Mouse (Mus musculus): ENCODE measurements around the gene Olfr559. TPM values are rescaled to one million over a fixed set of nuclear protein-coding genes. Genes with fewer than 3 reads are reported as not detected.

Gene Olfr559
- polyA plus RNA-seq, 2 experiments = not detected

- Histone ChIP-seq H3K4me1 (replicated peaks; ENCODE audit: control insufficient read depth in 2 of 2, insufficient read depth in 2 of 2, low read length in 1 of 2) (no peaks in the 10 kb centered on the region), H3K4me2 (ENCODE audit: low read depth) (no peak overlapping the region), H3K27ac (no peak overlapping the region), H3K36me3 (replicated peaks; ENCODE audit: control insufficient read depth, insufficient read depth, low read depth) (no peaks in the 10 kb centered on the region), H3K9ac (replicated peaks) (no peak overlapping the region), H3K27me3 (ENCODE audit: control insufficient read depth, insufficient read depth, low read length) (no peaks in the 10 kb centered on the region), H3K4me3 (ENCODE audit: insufficient read depth in 1 of 2, low read depth in 2 of 2, low read length in 2 of 2) (no peak overlapping the region), H3K9me3 (ENCODE audit: control insufficient read depth, low read length) (no peaks in the 10 kb centered on the region)
- ATAC-seq (ENCODE audit: insufficient read depth) = no peak
- DNase-seq (ENCODE audit: low read depth in 3 of 3, low spot score in 3 of 3) = no peak
- TF ChIP-seq CTCF (IDR thresholded peaks at IDR 0.05; ENCODE audit: low read depth) = no peak
- TF ChIP-seq EP300 (IDR thresholded peaks at IDR 0.05; ENCODE audit: low read depth) = no peak
- WGBS (ENCODE audit: insufficient replicate concordance) = 50% methylated on average over 1 of the region's 1 CpGs
Measured at GRCm38 (mm10) chr7:102733793-102734192, 6.5 kb upstream of the Olfr559 start.

GRCm38 (mm10) chr7:102718970-102719369 lies 8.3 kb downstream of the Olfr559 start, which contains the start of gene Olfr33:
TSS of gene Olfr33 (minus strand) at chr7:102719070.
- Histone ChIP-seq H3K27me3 (ENCODE audit: control insufficient read depth, insufficient read depth, low read length) (no peaks in the 10 kb centered on the region), H3K36me3 (replicated peaks; ENCODE audit: control insufficient read depth, insufficient read depth, low read depth) (no peaks in the 10 kb centered on the region), H3K4me2 (ENCODE audit: low read depth) (no peak within 1 kb of the TSS), H3K4me3 (ENCODE audit: insufficient read depth in 1 of 2, low read depth in 2 of 2, low read length in 2 of 2) (no peak within 1 kb of the TSS), H3K9me3 (ENCODE audit: control insufficient read depth, low read length) (no peaks in the 10 kb centered on the region), H3K9ac (replicated peaks) (no peak within 1 kb of the TSS), H3K4me1 (replicated peaks; ENCODE audit: control insufficient read depth in 2 of 2, insufficient read depth in 2 of 2, low read length in 1 of 2) (no peaks in the 10 kb centered on the region), H3K27ac (no peak within 1 kb of the TSS)
- 21% methylated on average over 1 of the region's 1 CpGs for WGBS (ENCODE audit: insufficient replicate concordance)
- no peak for DNase-seq (ENCODE audit: low read depth in 3 of 3, low spot score in 3 of 3)
- TF ChIP-seq EP300 (IDR thresholded peaks at IDR 0.05; ENCODE audit: low read depth) = no peak
- no peak for TF ChIP-seq CTCF (IDR thresholded peaks at IDR 0.05; ENCODE audit: low read depth)
- ATAC-seq (ENCODE audit: insufficient read depth) = no peak

- DNase-seq (ENCODE audit: low read depth in 3 of 3, low spot score in 3 of 3) = no peak
- no peak within 1 kb of the TSS for H3K27ac ChIP-seq
- H3K9me3 ChIP-seq (ENCODE audit: control insufficient read depth, low read length) = no peaks in the 10 kb centered on the region
- no peaks in the 10 kb centered on the region for H3K27me3 ChIP-seq (ENCODE audit: control insufficient read depth, insufficient read depth, low read length)
- no peak within 1 kb of the TSS for H3K9ac ChIP-seq (replicated peaks)
- no peak within 1 kb of the TSS for H3K4me2 ChIP-seq (ENCODE audit: low read depth)
- no peak within 1 kb of the TSS for H3K4me3 ChIP-seq (ENCODE audit: insufficient read depth in 1 of 2, low read depth in 2 of 2, low read length in 2 of 2)
- TF ChIP-seq EP300 (IDR thresholded peaks at IDR 0.05; ENCODE audit: low read depth) (no peak), CTCF (IDR thresholded peaks at IDR 0.05; ENCODE audit: low read depth) (no peak)
- no peaks in the 10 kb centered on the region for H3K36me3 ChIP-seq (replicated peaks; ENCODE audit: control insufficient read depth, insufficient read depth, low read depth)
- no peak for ATAC-seq (ENCODE audit: insufficient read depth)
- no peaks in the 10 kb centered on the region for H3K4me1 ChIP-seq (replicated peaks; ENCODE audit: control insufficient read depth in 2 of 2, insufficient read depth in 2 of 2, low read length in 1 of 2)
Measured at GRCm38 (mm10) chr7:102701915-102702314, 25.4 kb downstream of the Olfr559 start, which contains the start of gene Olfr558. TSS of gene Olfr558 (plus strand) at chr7:102702215.

GRCm38 (mm10) chr7:102698461-102698860 lies 28.8 kb downstream of the Olfr559 start:
- TF ChIP-seq EP300 (IDR thresholded peaks at IDR 0.05; ENCODE audit: low read depth) = no peak
- TF ChIP-seq CTCF (IDR thresholded peaks at IDR 0.05; ENCODE audit: low read depth) = no peak
- 66% methylated on average over 7 of the region's 7 CpGs for WGBS (ENCODE audit: insufficient replicate concordance)
- DNase-seq (ENCODE audit: low read depth in 3 of 3, low spot score in 3 of 3) (no peak), ATAC-seq (ENCODE audit: insufficient read depth) (no peak)
- Histone ChIP-seq H3K4me3 (ENCODE audit: insufficient read depth in 1 of 2, low read depth in 2 of 2, low read length in 2 of 2) (no peak overlapping the region), H3K27ac (no peak overlapping the region), H3K9ac (replicated peaks) (no peak overlapping the region), H3K9me3 (ENCODE audit: control insufficient read depth, low read length) (no peaks in the 10 kb centered on the region), H3K36me3 (replicated peaks; ENCODE audit: control insufficient read depth, insufficient read depth, low read depth) (no peaks in the 10 kb centered on the region), H3K4me2 (ENCODE audit: low read depth) (no peak overlapping the region), H3K4me1 (replicated peaks; ENCODE audit: control insufficient read depth in 2 of 2, insufficient read depth in 2 of 2, low read length in 1 of 2) (no peaks in the 10 kb centered on the region), H3K27me3 (ENCODE audit: control insufficient read depth, insufficient read depth, low read length) (no peaks in the 10 kb centered on the region)

- peak in 1 of 3 experiments; percentile 9 for DNase-seq (ENCODE audit: low read depth in 3 of 3, low spot score in 3 of 3)
- H3K9ac ChIP-seq (replicated peaks) = no peak within 1 kb of the TSS
- no peaks in the 10 kb centered on the region for H3K36me3 ChIP-seq (replicated peaks; ENCODE audit: control insufficient read depth, insufficient read depth, low read depth)
- H3K4me1 ChIP-seq (replicated peaks; ENCODE audit: control insufficient read depth in 2 of 2, insufficient read depth in 2 of 2, low read length in 1 of 2) = no peaks in the 10 kb centered on the region
- WGBS (ENCODE audit: insufficient replicate concordance) = 57% methylated on average over 5 of the region's 5 CpGs
- no peaks in the 10 kb centered on the region for H3K9me3 ChIP-seq (ENCODE audit: control insufficient read depth, low read length)
- H3K4me3 ChIP-seq (ENCODE audit: insufficient read depth in 1 of 2, low read depth in 2 of 2, low read length in 2 of 2) = no peak within 1 kb of the TSS
- H3K27ac ChIP-seq = no peak within 1 kb of the TSS
- no peak within 1 kb of the TSS for H3K4me2 ChIP-seq (ENCODE audit: low read depth)
- ATAC-seq (ENCODE audit: insufficient read depth) = no peak
- TF ChIP-seq CTCF (IDR thresholded peaks at IDR 0.05; ENCODE audit: low read depth) = peak; percentile 84
- TF ChIP-seq EP300 (IDR thresholded peaks at IDR 0.05; ENCODE audit: low read depth) = no peak
- H3K27me3 ChIP-seq (ENCODE audit: control insufficient read depth, insufficient read depth, low read length) = no peaks in the 10 kb centered on the region
Measured at GRCm38 (mm10) chr7:102695358-102696125, 31.7 kb downstream of the Olfr559 start, which contains the start of gene Olfr557. TSS of gene Olfr557 (plus strand) at chr7:102695910.

Data from liver, embryonic 14.5 days (tissue).